Mouse (Mus musculus) hindbrain, embryonic 11.5 days (tissue): ENCODE results near the gene Mroh3. TPM values are rescaled to one million over a fixed set of nuclear protein-coding genes. Genes with fewer than 3 reads are reported as not detected.
A peak's percentile ranks its signal among the peaks of the same experiment; 100 is the strongest.

ENCODE experiments used
- ATAC-seq: fragments of 200-750 bp; cut with Nextera tagmentation; 2 replicates; pipeline ENCODE4 v1.8.0; 2017; ENCODE audit warnings: mild to moderate bottlenecking, moderate TSS enrichment, moderate library complexity; ENCODE audit not compliant: low FRiP score
- DNase-seq: peaks from one replicate; pipeline ENCODE4 v3.0.0-alpha.2; 2015; ENCODE audit warnings: low spot score
- H3K27ac ChIP-seq: fragments of 300-500 bp; sonication (generic); 2 replicates; pipeline ENCODE4 v1.5.1; 2014; ENCODE audit warnings: mild to moderate bottlenecking, low read depth, low read length
- H3K27me3 ChIP-seq: fragments of 300-500 bp; sonication (generic); 2 replicates; pipeline ENCODE4 v1.6.1; 2014; ENCODE audit warnings: mild to moderate bottlenecking, low read length, moderate library complexity, mixed read lengths; ENCODE audit not compliant: control insufficient read depth, insufficient read depth
- H3K36me3 ChIP-seq: fragments of 300-500 bp; sonication (generic); 2 replicates; pipeline ENCODE4 v1.6.1; 2014; ENCODE audit warnings: mild to moderate bottlenecking, low read length, moderate library complexity, mixed read lengths; ENCODE audit not compliant: control insufficient read depth, insufficient read depth
- H3K4me1 ChIP-seq: fragments of 300-500 bp; sonication (generic); replicated peaks from 2 replicates; pipeline ENCODE4 v1.6.1; 2014; ENCODE audit warnings: low read length, mixed read lengths; ENCODE audit not compliant: control insufficient read depth, insufficient read depth
- H3K4me2 ChIP-seq: fragments of 300-500 bp; sonication (generic); replicated peaks from 2 replicates; pipeline ENCODE4 v1.6.1; 2014; ENCODE audit warnings: mild to moderate bottlenecking, low read depth, low read length
- H3K4me3 ChIP-seq: fragments of 300-500 bp; sonication (generic); 2 replicates; pipeline ENCODE4 v1.5.1; 2014; ENCODE audit warnings: low read depth, low read length
- H3K9ac ChIP-seq: fragments of 300-500 bp; sonication (generic); 2 replicates; pipeline ENCODE4 v1.6.1; 2014; ENCODE audit warnings: low read depth, low read length
- H3K9me3 ChIP-seq: fragments of 300-500 bp; sonication (generic); 2 replicates; pipeline ENCODE4 v1.6.1; 2016; ENCODE audit warnings: low read length; ENCODE audit not compliant: control insufficient read depth
- WGBS: fragments of 180-500 bp; shearing (Covaris S2); extraction: QIAGEN DNeasy Blood & Tissue Kit; methylation state at CpG from one replicate; pipeline ENCODE4 v1.1.7; 2014; 5-methylcytosine and 5-hydroxymethylcytosine counted together
- polyA plus RNA-seq: library from polyadenylated mRNA; unstranded; fragments of >200 nt; fragmentation: Nextera tagmentation; extraction: Ambion mirVana; gene quantifications from 2 replicates; pipeline ENCODE4 v1.2.1, GENCODE M21; 2014

Gene Mroh3
- polyA plus RNA-seq, 1 experiment from 2014 or later, result 0.32 TPM

DNA sequence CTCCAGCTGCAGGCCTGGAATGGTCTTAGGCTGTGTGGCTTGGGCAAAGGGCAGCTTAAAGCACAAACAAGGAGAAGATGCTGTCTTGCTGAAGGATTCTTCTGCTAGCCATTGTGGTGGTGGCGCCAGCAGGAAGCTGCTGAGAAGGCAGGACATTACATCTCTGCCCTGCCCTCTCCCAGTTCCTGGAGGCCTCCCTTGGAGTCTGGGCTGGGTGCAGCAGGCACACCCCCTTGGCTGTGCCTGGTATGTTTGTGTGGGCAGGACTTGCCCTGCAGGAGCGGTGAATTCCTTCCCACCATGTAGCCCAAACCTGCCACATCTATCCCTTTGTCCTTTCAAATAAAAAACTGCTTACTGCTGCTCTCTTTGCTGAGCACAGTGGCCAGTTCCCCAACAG lies 35.5 kb downstream of the Mroh3 start:
- H3K27ac ChIP-seq, result no peak overlapping the region
- whole genome bisulfite sequencing, result 75% methylated on average over 2 of the region's 2 CpGs
- DNase-seq (no peak), ATAC-seq (no peak)
- H3K4me3 ChIP-seq, result no peak overlapping the region
- H3K4me1 ChIP-seq, result peaks cover 11% of the 10 kb centered on the region
- H3K9ac ChIP-seq, result no peak overlapping the region
- no peaks in the 10 kb centered on the region for H3K27me3 ChIP-seq
- no peaks in the 10 kb centered on the region for H3K36me3 ChIP-seq
- H3K4me2 ChIP-seq, result no peak overlapping the region
- no peaks in the 10 kb centered on the region for H3K9me3 ChIP-seq

DNA sequence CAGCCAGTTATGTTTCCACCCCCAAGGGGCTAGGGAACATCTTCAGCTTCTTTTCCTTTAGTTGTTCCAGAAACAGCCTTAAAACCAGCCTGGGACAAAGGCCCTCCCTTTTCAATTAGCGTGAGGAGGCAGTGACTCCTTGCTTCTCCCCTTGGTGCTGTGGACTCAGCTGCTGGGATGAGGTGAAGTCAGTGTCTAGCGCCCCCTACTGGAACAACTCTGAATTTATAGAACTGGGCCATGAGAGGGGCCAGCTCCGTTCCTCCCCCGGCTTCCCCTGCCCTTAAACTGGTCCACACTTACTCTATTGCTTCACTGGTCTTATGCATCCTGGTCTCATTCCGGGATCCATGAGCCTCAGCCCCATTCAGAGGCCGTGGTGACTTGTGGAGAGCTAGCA lies 37.4 kb downstream of the Mroh3 start:
- no peaks in the 10 kb centered on the region for H3K9me3 ChIP-seq
- 37% methylated on average over 6 of the region's 6 CpGs for WGBS
- ATAC-seq, result no peak

DNA sequence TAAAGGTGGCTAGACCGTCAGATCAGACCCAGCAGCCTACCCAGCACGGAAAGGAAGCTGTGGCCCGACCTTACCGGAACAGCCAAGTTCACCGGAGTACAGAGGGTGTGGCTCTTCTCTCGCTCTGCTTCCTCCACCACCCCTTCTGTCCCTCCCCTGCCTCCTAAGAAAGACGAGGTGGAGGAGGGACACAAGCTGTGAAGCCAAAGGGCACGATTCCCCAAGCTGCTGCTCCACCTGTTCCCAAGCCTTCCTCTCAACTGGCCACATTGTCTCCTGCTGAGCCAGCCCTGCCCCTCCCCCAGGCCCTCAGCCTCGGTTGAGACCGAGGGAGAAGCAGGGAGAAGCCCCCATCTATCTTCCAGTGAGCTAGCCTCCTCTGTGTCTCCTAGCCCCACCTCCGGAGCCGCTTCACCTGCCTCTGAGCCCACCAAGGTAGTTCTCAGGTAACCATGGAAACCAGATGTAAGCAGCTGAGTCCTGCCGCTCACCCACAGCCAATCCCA lies 38.5 kb downstream of the Mroh3 start:
- H3K4me3 ChIP-seq, result no peak overlapping the region
- no peak overlapping the region for H3K9ac ChIP-seq
- H3K36me3 ChIP-seq, result no peaks in the 10 kb centered on the region
- H3K27me3 ChIP-seq, result no peaks in the 10 kb centered on the region
- no peak overlapping the region for H3K27ac ChIP-seq
- peak; percentile 6; the same call in 1 of the 2 replicates for ATAC-seq
- DNase-seq, result peak; percentile 53
- 10% methylated on average over 13 of the region's 13 CpGs for WGBS
- no peak overlapping the region for H3K4me2 ChIP-seq
- H3K9me3 ChIP-seq, result no peaks in the 10 kb centered on the region
- peaks cover 11% of the 10 kb centered on the region for H3K4me1 ChIP-seq

More for the DNA sequence above, 37.4 kb downstream of the Mroh3 start:
- Histone ChIP-seq H3K4me3 (no peak overlapping the region), H3K9ac (no peak overlapping the region), H3K27me3 (no peaks in the 10 kb centered on the region), H3K27ac (no peak overlapping the region), H3K36me3 (no peaks in the 10 kb centered on the region), H3K4me1 (peaks cover 11% of the 10 kb centered on the region), H3K4me2 (no peak overlapping the region)
- peak; percentile 79 for DNase-seq

DNA sequence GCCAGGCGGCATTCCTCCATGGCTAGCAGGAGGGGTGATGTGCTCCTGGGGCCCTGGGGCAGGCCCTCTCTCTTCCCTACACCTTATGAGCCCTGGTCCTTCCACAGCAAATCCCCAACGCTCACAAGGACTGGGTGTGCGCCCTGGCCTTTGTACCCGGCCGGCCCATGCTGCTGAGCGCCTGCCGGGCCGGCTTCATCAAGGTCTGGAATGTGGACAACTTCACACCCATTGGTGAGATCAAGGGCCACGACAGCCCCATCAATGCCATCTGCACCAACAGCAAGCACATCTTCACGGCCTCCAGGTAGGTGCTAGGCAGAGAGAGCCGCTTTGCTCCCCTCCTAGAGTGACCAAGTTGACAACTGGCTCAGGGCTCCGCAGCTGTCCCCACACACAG lies 39.9 kb downstream of the Mroh3 start:
- DNase-seq (no peak), ATAC-seq (no peak)
- Histone ChIP-seq H3K9ac (no peak overlapping the region), H3K4me1 (peaks cover 11% of the 10 kb centered on the region), H3K9me3 (no peaks in the 10 kb centered on the region), H3K4me2 (no peak overlapping the region), H3K27me3 (no peaks in the 10 kb centered on the region), H3K4me3 (no peak overlapping the region), H3K36me3 (no peaks in the 10 kb centered on the region), H3K27ac (no peak overlapping the region)
- 64% methylated on average over 12 of the region's 12 CpGs for WGBS

DNA sequence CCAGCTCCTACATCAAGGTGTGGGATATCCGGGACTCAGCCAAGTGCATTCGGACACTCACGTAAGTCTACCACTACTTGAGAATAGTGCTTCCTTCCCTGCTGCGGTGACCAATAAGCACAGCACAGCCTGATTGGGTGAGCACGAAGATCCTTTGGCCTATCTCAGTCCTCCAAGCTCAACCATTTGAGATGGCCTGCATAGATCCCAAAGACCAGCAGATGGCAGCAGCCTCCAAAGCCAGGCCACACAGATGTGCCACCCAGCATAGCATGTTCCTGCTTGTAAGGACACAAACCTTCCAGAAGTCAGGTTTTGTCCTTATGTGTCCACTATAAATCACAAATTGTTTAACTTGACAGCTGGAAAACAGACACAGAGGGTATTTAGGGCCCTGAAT lies 42.5 kb downstream of the Mroh3 start:
- no peaks in the 10 kb centered on the region for H3K36me3 ChIP-seq
- H3K9ac ChIP-seq, result no peak overlapping the region
- H3K9me3 ChIP-seq, result no peaks in the 10 kb centered on the region
- ATAC-seq, result peak; percentile 59
- no peak overlapping the region for H3K4me3 ChIP-seq
- 7% methylated on average over 5 of the region's 5 CpGs for WGBS
- H3K27ac ChIP-seq, result no peak overlapping the region
- no peaks in the 10 kb centered on the region for H3K27me3 ChIP-seq
- H3K4me1 ChIP-seq, result peaks cover 11% of the 10 kb centered on the region
- H3K4me2 ChIP-seq, result no peak overlapping the region
- DNase-seq, result peak; percentile 88

DNA sequence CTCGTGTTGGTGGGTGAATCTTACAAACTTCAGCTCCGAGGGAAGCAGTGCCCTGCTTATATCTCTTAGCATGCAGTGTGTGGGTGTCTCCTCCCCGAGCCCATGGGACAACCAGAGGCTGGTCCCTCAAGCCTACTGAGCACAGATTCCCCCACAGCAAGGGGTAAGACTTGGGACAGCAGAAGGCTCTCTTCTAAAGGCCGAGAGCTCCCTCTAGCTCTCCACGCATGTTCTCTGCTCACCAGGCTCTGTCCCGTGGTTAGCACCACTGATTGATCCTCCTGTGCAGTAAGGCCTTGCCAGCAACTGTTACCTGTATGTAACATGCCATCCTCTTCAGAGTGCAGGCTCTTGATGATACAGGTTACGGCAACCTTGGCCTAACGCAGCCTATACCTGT lies 45.0 kb downstream of the Mroh3 start:
- no peak for ATAC-seq
- H3K4me2 ChIP-seq, result no peak overlapping the region
- no peaks in the 10 kb centered on the region for H3K36me3 ChIP-seq
- H3K4me3 ChIP-seq, result no peak overlapping the region
- peaks cover under 1% of the 10 kb centered on the region; the same call in 1 of the 2 replicates for H3K4me1 ChIP-seq
- 73% methylated on average over 8 of the region's 8 CpGs for WGBS
- DNase-seq, result no peak
- no peak overlapping the region for H3K9ac ChIP-seq
- H3K27ac ChIP-seq, result no peak overlapping the region
- H3K27me3 ChIP-seq, result no peaks in the 10 kb centered on the region
- no peaks in the 10 kb centered on the region for H3K9me3 ChIP-seq

DNA sequence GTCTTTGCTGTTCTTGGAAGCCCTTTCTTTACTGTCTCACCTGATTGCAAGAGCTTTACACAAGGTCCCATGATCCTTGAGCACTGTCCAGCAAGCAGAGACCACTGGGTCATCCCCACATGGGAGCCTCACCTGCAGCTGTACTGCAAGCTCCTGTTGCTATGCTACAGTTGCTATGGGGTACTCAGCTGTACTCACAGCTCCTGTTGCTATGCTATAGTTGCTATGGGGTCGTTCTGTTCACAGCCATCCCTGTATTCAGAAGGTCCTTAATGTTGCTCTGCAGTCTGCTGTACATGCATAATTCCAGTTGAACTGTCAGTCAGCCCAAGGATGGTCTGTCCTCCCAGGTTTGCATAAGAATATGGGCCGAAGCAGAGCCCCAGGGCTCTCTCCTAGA lies 47.2 kb downstream of the Mroh3 start:
- Histone ChIP-seq H3K4me1 (no peaks in the 10 kb centered on the region), H3K36me3 (no peaks in the 10 kb centered on the region), H3K4me3 (no peak overlapping the region), H3K9ac (no peak overlapping the region), H3K9me3 (no peaks in the 10 kb centered on the region), H3K27ac (no peak overlapping the region), H3K4me2 (no peak overlapping the region), H3K27me3 (no peaks in the 10 kb centered on the region)
- ATAC-seq (peak; percentile 10; the same call in 1 of the 2 replicates), DNase-seq (peak; percentile 26)
- 52% methylated on average over 2 of the region's 2 CpGs for WGBS

DNA sequence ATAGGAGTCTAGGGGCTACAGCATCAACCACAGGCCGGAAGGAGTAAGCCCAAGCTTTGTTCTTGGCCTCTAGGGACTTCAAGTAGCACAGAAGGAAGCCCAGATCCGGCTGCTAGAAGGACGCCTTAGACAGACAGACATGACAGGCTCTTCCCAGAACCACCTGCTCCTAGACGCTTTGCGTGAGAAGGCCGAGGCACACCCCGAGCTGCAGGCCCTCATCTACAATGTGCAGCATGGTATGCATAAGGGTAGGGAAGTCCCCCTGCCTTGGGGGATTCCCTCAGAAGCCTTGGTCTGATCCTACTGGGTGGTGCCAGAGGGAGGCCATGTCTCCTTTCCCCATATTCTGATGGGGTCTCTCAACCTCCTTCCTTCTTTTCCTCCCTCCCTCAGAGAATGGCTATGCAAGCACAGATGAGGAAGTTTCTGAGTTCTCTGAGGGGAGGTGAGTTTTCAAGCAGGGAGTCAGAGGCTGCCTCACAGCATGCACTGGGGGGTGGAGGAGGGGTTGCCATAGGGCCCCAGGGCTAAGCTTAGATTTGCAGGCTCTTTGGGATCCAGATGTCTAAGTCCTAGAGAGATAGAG lies 51.2 kb downstream of the Mroh3 start:
- H3K36me3 ChIP-seq, result no peaks in the 10 kb centered on the region

DNA sequence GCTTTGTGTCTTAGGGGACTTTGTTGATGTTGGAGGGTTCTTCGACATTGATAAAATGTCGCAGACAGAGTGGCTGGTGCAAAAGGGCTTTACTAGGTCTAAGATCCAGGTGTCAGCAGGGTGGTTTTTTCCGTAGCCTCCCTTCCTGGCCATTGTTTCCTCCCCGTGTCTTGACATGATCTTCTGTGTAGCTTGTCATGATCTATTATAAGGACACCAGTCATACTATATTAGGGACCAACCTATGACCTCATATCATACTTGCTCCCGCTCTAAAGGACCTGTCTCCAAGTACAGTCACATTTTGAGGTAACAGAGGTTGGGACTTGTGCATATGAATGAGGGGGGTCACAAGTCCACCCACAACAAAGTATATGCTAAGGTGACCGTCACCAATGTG lies 51.7 kb downstream of the Mroh3 start:
- DNase-seq (no peak), ATAC-seq (no peak)
- no peaks in the 10 kb centered on the region for H3K27me3 ChIP-seq
- H3K36me3 ChIP-seq, result no peaks in the 10 kb centered on the region
- no peak overlapping the region for H3K27ac ChIP-seq
- H3K4me1 ChIP-seq, result no peaks in the 10 kb centered on the region
- no peak overlapping the region for H3K4me3 ChIP-seq
- no peak overlapping the region for H3K4me2 ChIP-seq
- WGBS, result 92% methylated on average over 6 of the region's 6 CpGs
- H3K9me3 ChIP-seq, result no peaks in the 10 kb centered on the region
- H3K9ac ChIP-seq, result no peak overlapping the region

More for the DNA sequence above, 51.2 kb downstream of the Mroh3 start:
- Histone ChIP-seq H3K4me2 (no peak overlapping the region), H3K27ac (no peak overlapping the region), H3K4me1 (no peaks in the 10 kb centered on the region), H3K4me3 (no peak overlapping the region), H3K27me3 (no peaks in the 10 kb centered on the region), H3K9ac (no peak overlapping the region), H3K9me3 (no peaks in the 10 kb centered on the region)
- DNase-seq (no peak), ATAC-seq (no peak)
- WGBS, result 94% methylated on average over 7 of the region's 7 CpGs
